Mouse (Mus musculus): ENCODE data around the gene Gm21721.
"Not testable (repeated sequence)": the region's sequence is repeated elsewhere in the genome, so short reads cannot be mapped to it uniquely, and the experiment has no call there.

The Gm21721 gene

DNA sequence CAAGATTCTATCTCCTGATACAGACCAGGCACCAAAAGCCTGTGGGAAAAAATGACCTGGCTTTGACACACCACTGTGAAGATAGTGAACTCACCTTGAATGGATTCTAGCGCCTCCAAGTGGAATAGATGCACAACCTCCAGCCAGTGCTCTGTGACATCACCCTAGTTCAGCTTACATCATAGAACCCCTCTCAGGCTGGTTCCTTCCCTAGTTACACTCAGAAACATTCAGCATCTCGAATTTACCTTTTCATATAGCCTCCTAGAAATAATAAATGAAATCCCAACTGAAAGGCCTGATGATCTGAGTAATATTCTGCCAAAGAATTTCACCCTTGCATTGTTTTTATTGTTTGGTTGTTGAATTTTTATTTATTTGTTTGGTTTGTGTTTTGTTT lies at the start of gene Gm21721:
Gene Gm21721 (minus strand): TSS at position 101 of the 400 bp plus-strand sequence.
- DNase-seq (ENCODE audit: low spot score in 2 of 2): not testable (repeated sequence)

All from urinary bladder, postnatal 36 days (tissue).